Mouse (Mus musculus) intestine, embryonic 15.5 days (tissue): ENCODE measurements at regions not wholly inside any gene's neighbourhood (a gene's known extent, or its start where the extent isn't known, plus 50 kb on each side); places are given as distances from the start of the nearest gene placed in this dataset.
"Not testable (repeated sequence)": the region's sequence is repeated elsewhere in the genome, so short reads cannot be mapped to it uniquely, and the experiment has no call there.

Source experiments
- ATAC-seq: fragments of 200-750 bp; cut with Nextera tagmentation; 2 replicates; pipeline ENCODE4 v1.8.0; 2017; ENCODE audit warnings: moderate TSS enrichment, moderate library complexity
- H3K27ac ChIP-seq: fragments of 300-500 bp; sonication (generic); 2 replicates; pipeline ENCODE4 v1.5.1; 2015; ENCODE audit warnings: mild to moderate bottlenecking, inconsistent platforms
- H3K27me3 ChIP-seq: fragments of 300-500 bp; sonication (generic); replicated peaks from 2 replicates; pipeline ENCODE4 v1.6.1; 2015; ENCODE audit warnings: inconsistent platforms
- H3K36me3 ChIP-seq: fragments of 300-500 bp; sonication (generic); 2 replicates; pipeline ENCODE4 v1.6.1; 2015; ENCODE audit warnings: inconsistent platforms
- H3K4me1 ChIP-seq: fragments of 300-500 bp; sonication (generic); replicated peaks from 2 replicates; pipeline ENCODE4 v1.6.1; 2015; ENCODE audit warnings: inconsistent platforms
- H3K4me2 ChIP-seq: fragments of 300-500 bp; sonication (generic); replicated peaks from 2 replicates; pipeline ENCODE4 v1.6.1; 2015; ENCODE audit warnings: mild to moderate bottlenecking, inconsistent platforms
- H3K4me3 ChIP-seq: fragments of 300-500 bp; sonication (generic); replicated peaks from 2 replicates; pipeline ENCODE4 v1.5.1; 2015; ENCODE audit warnings: inconsistent platforms
- H3K9ac ChIP-seq: fragments of 300-500 bp; sonication (generic); 2 replicates; pipeline ENCODE4 v1.6.1; 2015; ENCODE audit warnings: inconsistent platforms
- H3K9me3 ChIP-seq: fragments of 300-500 bp; sonication (generic); 2 replicates; pipeline ENCODE4 v1.6.1; 2016; ENCODE audit warnings: inconsistent platforms
- WGBS: fragments of 180-500 bp; shearing (Covaris S2); methylation state at CpG from one replicate; pipeline ENCODE4 v1.1.7; 2015; 5-methylcytosine and 5-hydroxymethylcytosine counted together

GRCm38 (mm10) chr10:117471036-117471817, 91.4 kb upstream of the Cpsf6 start:
- no peak overlapping the region for H3K4me2 ChIP-seq
- no peak for ATAC-seq
- WGBS = 42% methylated on average over 8 of the region's 8 CpGs
- no peak overlapping the region for H3K9ac ChIP-seq
- no peak overlapping the region for H3K4me3 ChIP-seq
- no peaks in the 10 kb centered on the region for H3K27me3 ChIP-seq
- no peaks in the 10 kb centered on the region for H3K36me3 ChIP-seq
- 0 out of 2 replicates have a peak, but pooled peaks cover 5% of the 10 kb centered on the region for H3K4me1 ChIP-seq
- H3K9me3 ChIP-seq = no peaks in the 10 kb centered on the region
- H3K27ac ChIP-seq = no peak overlapping the region

GRCm38 (mm10) chr10:117470481-117470880, 90.7 kb upstream of the Cpsf6 start:
- 85% methylated on average over 2 of the region's 2 CpGs for WGBS
- Histone ChIP-seq H3K4me1 (0 out of 2 replicates have a peak, but pooled peaks cover 5% of the 10 kb centered on the region), H3K9ac (no peak overlapping the region), H3K36me3 (no peaks in the 10 kb centered on the region), H3K27ac (no peak overlapping the region), H3K9me3 (no peaks in the 10 kb centered on the region), H3K4me2 (no peak overlapping the region), H3K4me3 (no peak overlapping the region), H3K27me3 (no peaks in the 10 kb centered on the region)
- ATAC-seq = no peak

DNA sequence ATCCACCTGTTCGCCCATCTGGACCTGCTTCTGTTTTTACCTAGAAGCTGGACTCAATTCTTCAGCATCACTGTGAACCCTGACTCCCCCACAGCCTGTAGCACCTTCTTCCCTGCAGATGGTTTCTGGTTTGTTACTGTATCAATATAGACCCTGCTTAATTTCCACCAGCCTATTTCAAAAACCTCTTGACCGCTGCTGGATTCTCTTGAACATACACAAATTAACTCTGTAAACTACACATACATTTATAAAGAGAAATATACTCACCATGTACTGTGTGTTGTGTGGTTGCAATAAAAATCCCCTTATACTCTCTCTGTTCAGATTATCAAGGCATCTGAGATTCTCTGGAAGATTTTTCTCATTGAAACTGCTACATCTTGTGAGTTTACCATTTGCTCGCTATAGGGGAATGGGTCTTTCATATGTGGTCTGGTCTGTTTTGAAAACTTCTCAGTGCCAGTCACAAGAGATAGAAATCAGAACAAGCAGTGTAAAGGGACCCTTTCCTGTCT, 89.8 kb upstream of the Cpsf6 start:
- no peak overlapping the region for H3K4me2 ChIP-seq
- H3K9me3 ChIP-seq = no peaks in the 10 kb centered on the region
- H3K4me1 ChIP-seq = 0 out of 2 replicates have a peak, but pooled peaks cover 5% of the 10 kb centered on the region
- H3K4me3 ChIP-seq = no peak overlapping the region
- H3K36me3 ChIP-seq = no peaks in the 10 kb centered on the region
- ATAC-seq = no peak
- no peak overlapping the region for H3K9ac ChIP-seq
- H3K27me3 ChIP-seq = no peaks in the 10 kb centered on the region
- no peak overlapping the region for H3K27ac ChIP-seq
- WGBS = 95% methylated on average over 3 of the region's 3 CpGs

DNA sequence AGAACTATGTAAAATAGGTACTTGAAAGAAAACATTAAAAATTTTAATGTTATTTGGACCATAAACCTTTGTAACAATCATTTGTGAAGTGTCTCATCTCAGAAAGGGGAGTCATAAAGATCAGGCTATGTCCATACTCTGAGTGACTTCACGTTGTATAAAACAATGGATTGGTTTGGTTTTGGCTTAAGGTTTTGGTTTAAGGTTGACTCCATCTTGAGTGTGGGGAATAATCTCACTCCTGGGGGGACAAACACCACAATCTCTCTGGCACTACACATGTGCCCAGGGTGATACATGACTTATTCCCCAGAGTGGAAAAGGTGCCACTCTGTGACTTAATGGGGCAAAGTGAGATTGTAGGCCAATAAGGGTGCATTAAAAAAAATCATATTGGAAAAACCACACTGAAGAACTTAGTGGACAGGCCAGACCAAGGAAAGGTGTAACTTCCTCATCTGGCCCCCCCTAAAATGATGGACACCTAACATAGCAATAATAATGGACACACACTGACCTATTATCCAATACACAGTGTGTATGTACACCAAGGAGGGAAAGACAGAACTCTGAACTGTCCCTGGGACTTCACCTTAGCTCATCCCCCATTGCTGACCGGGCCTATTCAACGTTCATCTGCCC, 89.2 kb upstream of the Cpsf6 start:
- 0 out of 2 replicates have a peak, but pooled peaks cover 5% of the 10 kb centered on the region for H3K4me1 ChIP-seq
- ATAC-seq = no peak
- WGBS = 90% methylated on average over 3 of the region's 3 CpGs

GRCm38 (mm10) chr10:117468381-117468780, 88.6 kb upstream of the Cpsf6 start:
- WGBS = 88% methylated on average over 4 of the region's 4 CpGs
- Histone ChIP-seq H3K4me3 (no peak overlapping the region), H3K36me3 (no peaks in the 10 kb centered on the region), H3K9me3 (no peaks in the 10 kb centered on the region), H3K27ac (no peak overlapping the region), H3K4me1 (0 out of 2 replicates have a peak, but pooled peaks cover 5% of the 10 kb centered on the region), H3K27me3 (no peaks in the 10 kb centered on the region), H3K4me2 (no peak overlapping the region), H3K9ac (no peak overlapping the region)
- ATAC-seq = no peak

More for the DNA sequence above, 89.2 kb upstream of the Cpsf6 start:
- Histone ChIP-seq H3K27me3 (no peaks in the 10 kb centered on the region), H3K9ac (no peak overlapping the region), H3K36me3 (no peaks in the 10 kb centered on the region), H3K27ac (no peak overlapping the region), H3K9me3 (no peaks in the 10 kb centered on the region), H3K4me3 (no peak overlapping the region), H3K4me2 (no peak overlapping the region)

- WGBS = 90% methylated on average over 8 of the region's 8 CpGs
Measured at GRCm38 (mm10) chr10:117467161-117467560, 87.3 kb upstream of the Cpsf6 start.

GRCm38 (mm10) chr10:117466391-117466790, 86.6 kb upstream of the Cpsf6 start:
- Histone ChIP-seq H3K4me3 (no peak overlapping the region), H3K36me3 (no peaks in the 10 kb centered on the region), H3K4me2 (no peak overlapping the region), H3K27me3 (no peaks in the 10 kb centered on the region), H3K9ac (no peak overlapping the region), H3K27ac (no peak overlapping the region), H3K9me3 (no peaks in the 10 kb centered on the region), H3K4me1 (no peaks in the 10 kb centered on the region)
- no peak for ATAC-seq
- WGBS = 87% methylated on average over 3 of the region's 3 CpGs

More at GRCm38 (mm10) chr10:117467161-117467560, 87.3 kb upstream of the Cpsf6 start:
- Histone ChIP-seq H3K9ac (no peak overlapping the region), H3K4me3 (no peak overlapping the region), H3K4me2 (no peak overlapping the region), H3K27ac (no peak overlapping the region), H3K9me3 (no peaks in the 10 kb centered on the region), H3K36me3 (no peaks in the 10 kb centered on the region), H3K27me3 (no peaks in the 10 kb centered on the region), H3K4me1 (0 out of 2 replicates have a peak, but pooled peaks cover 5% of the 10 kb centered on the region)
- no peak for ATAC-seq

DNA sequence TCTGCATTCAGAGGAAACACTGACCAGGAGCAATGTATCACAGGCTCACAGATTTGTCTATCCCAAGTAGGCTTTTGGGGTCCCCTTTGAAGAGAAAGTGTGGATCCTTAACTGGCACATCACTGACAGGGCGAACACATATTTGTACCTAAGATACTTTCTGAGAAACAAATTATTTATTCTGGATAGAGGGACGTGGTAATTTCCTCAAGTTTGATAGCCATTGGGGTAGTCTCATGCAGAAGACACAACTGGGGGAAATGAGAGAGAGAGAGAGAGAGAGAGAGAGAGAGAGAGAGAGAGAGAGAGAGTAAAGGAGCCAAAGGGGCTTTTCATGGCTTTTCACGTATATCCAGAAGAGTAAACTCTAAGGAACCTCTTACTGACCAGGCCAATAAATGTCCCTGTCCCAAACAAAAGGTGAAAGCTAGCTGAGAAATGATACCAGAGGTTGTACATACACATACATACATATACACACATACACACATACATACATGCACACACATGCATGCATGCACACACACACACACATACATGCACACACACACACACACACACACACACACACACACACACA, 85.9 kb upstream of the Cpsf6 start:
- H3K4me1 ChIP-seq = no peaks in the 10 kb centered on the region
- H3K9me3 ChIP-seq = no peaks in the 10 kb centered on the region
- no peak overlapping the region for H3K4me3 ChIP-seq
- H3K9ac ChIP-seq = no peak overlapping the region
- no peak overlapping the region for H3K4me2 ChIP-seq
- H3K27ac ChIP-seq = no peak overlapping the region
- WGBS = 78% methylated on average over 3 of the region's 3 CpGs
- H3K27me3 ChIP-seq = no peaks in the 10 kb centered on the region
- no peaks in the 10 kb centered on the region for H3K36me3 ChIP-seq
- ATAC-seq = no peak

DNA sequence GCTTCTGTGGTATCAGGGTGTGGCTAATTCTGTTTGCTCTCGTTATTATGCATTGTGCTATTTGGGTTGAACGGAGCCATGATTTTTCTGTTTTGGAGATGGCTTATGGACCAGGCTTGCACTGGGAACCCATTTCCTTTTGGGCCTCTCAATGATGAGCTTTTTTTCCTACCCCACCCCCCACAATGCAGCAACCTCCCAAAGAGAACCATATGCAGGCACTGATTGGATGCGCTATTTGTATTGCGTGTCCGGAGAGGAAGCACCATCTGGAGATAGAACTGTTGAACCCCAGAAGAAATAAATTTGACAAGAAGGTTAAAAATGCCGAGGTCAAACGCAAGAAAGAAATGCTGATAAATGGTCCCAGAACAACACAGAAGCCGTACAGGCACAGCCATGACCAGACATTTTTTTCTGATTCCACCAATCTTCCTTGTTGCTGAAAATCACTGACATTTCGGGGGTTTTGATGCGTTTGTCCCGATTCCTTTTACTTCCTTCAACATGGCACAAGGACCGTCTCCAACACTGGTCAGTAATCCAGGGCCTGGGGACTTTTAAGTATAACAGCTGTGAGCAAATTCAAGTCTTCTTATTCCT, 85.3 kb upstream of the Cpsf6 start:
- Histone ChIP-seq H3K4me2 (no peak overlapping the region), H3K27me3 (no peaks in the 10 kb centered on the region), H3K4me1 (no peaks in the 10 kb centered on the region), H3K9ac (no peak overlapping the region), H3K9me3 (no peaks in the 10 kb centered on the region), H3K4me3 (no peak overlapping the region), H3K36me3 (no peaks in the 10 kb centered on the region), H3K27ac (no peak overlapping the region)
- 74% methylated on average over 12 of the region's 12 CpGs for WGBS
- ATAC-seq = no peak

- not testable (repeated sequence) for ATAC-seq, H3K27ac ChIP-seq, H3K4me3 ChIP-seq, H3K9ac ChIP-seq, H3K4me1 ChIP-seq, H3K36me3 ChIP-seq, H3K4me2 ChIP-seq, H3K27me3 ChIP-seq, H3K9me3 ChIP-seq
Measured at GRCm38 (mm10) chr10:117464331-117464730, 84.5 kb upstream of the Cpsf6 start.

DNA sequence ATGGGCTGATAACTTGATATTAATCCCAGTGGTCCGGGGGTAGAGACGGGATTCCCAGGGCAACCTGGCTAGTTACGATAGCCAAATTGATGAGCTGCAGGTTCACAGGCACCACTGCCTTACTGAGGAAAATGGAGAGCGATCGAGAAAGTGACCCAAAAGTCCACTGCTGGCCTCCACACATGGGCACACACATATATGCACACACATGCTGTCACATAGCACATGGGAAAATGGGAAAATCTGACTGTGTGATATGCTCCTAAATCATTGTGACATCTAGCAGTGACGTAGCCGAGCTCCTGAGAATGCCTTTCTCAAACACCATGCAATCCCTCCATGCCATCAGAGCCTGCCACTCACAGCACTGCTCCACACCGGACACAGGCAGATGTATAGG, 83.8 kb upstream of the Cpsf6 start:
- Histone ChIP-seq H3K36me3 (no peaks in the 10 kb centered on the region), H3K27ac (no peak overlapping the region), H3K4me2 (no peak overlapping the region), H3K27me3 (no peaks in the 10 kb centered on the region), H3K9ac (no peak overlapping the region), H3K4me3 (no peak overlapping the region), H3K4me1 (no peaks in the 10 kb centered on the region), H3K9me3 (no peaks in the 10 kb centered on the region)
- no peak for ATAC-seq
- WGBS = 83% methylated on average over 8 of the region's 8 CpGs

- Histone ChIP-seq H3K27me3 (no peaks in the 10 kb centered on the region), H3K4me1 (no peaks in the 10 kb centered on the region), H3K9ac (no peak overlapping the region), H3K4me3 (no peak overlapping the region), H3K27ac (no peak overlapping the region), H3K4me2 (no peak overlapping the region), H3K9me3 (no peaks in the 10 kb centered on the region), H3K36me3 (no peaks in the 10 kb centered on the region)
- 94% methylated on average over 4 of the region's 4 CpGs for WGBS
- no peak for ATAC-seq
Measured at GRCm38 (mm10) chr10:117462921-117463320, 83.1 kb upstream of the Cpsf6 start.
